Mouse (Mus musculus) c-Kit-positive CD71-negative TER-119-negative erythroid progenitor cells, embryonic 14.5 days (primary cell): ENCODE data around the gene Plscr2.

Source experiments
- DNase-seq: peaks from one replicate; pipeline ENCODE4 v3.0.0-alpha.2; 2013; ENCODE audit warnings: low read depth

Plscr2 gene

GRCm38 (mm10) chr9:92275486-92276207, at the start of gene Plscr2:
Gene Plscr2 (plus strand): TSS chr9:92275602.
- DNase-seq: no peak

- DNase-seq: no peak
Measured at GRCm38 (mm10) chr9:92226127-92226655, 49.2 kb upstream of the Plscr2 start.

- DNase-seq: no peak
Measured at GRCm38 (mm10) chr9:92226795-92227194, 48.6 kb upstream of the Plscr2 start.

GRCm38 (mm10) chr9:92228867-92229832, 46.3 kb upstream of the Plscr2 start:
- DNase-seq: no peak

GRCm38 (mm10) chr9:92229833-92230205, 45.6 kb upstream of the Plscr2 start:
- DNase-seq: no peak

GRCm38 (mm10) chr9:92234901-92235458, 40.4 kb upstream of the Plscr2 start:
- DNase-seq: no peak

- no peak for DNase-seq
Measured at GRCm38 (mm10) chr9:92248773-92249446, 26.5 kb upstream of the Plscr2 start.

- no peak for DNase-seq
Measured at GRCm38 (mm10) chr9:92249447-92249852, 26.0 kb upstream of the Plscr2 start, which contains the start of gene Plscr1. Gene Plscr1 (plus strand): TSS chr9:92249750.

GRCm38 (mm10) chr9:92249987-92250772, 25.2 kb upstream of the Plscr2 start:
- no peak for DNase-seq

- DNase-seq: no peak
Measured at GRCm38 (mm10) chr9:92252718-92253117, 22.7 kb upstream of the Plscr2 start.

GRCm38 (mm10) chr9:92253585-92254321, 21.6 kb upstream of the Plscr2 start:
- DNase-seq: no peak

GRCm38 (mm10) chr9:92260481-92261159, 14.8 kb upstream of the Plscr2 start:
- no peak for DNase-seq

GRCm38 (mm10) chr9:92265719-92266118, 9.7 kb upstream of the Plscr2 start:
- no peak for DNase-seq

GRCm38 (mm10) chr9:92266558-92267171, 8.7 kb upstream of the Plscr2 start:
- no peak for DNase-seq

- DNase-seq: no peak
Measured at GRCm38 (mm10) chr9:92267732-92268131, 7.7 kb upstream of the Plscr2 start.

- no peak for DNase-seq
Measured at GRCm38 (mm10) chr9:92269829-92270404, 5.5 kb upstream of the Plscr2 start.

GRCm38 (mm10) chr9:92270927-92271326, 4.5 kb upstream of the Plscr2 start:
- no peak for DNase-seq

- DNase-seq: no peak
Measured at GRCm38 (mm10) chr9:92272650-92273049, 2.8 kb upstream of the Plscr2 start.

GRCm38 (mm10) chr9:92273271-92273670, 2.1 kb upstream of the Plscr2 start:
- no peak for DNase-seq
